Mouse (Mus musculus) kidney, adult 2 months (tissue): ENCODE measurements around the gene Pde4d.

ENCODE experiments used
- CTCF ChIP-seq: fragments of 200-500 bp; conservative IDR thresholded peaks from 2 replicates; pipeline ENCODE4 v1.5.1; 2011; ENCODE audit warnings: low read depth, mild to moderate bottlenecking, control low read depth, low read length, moderate library complexity, mixed read lengths; ENCODE audit not compliant: insufficient read depth, insufficient read length
- POLR2A ChIP-seq: fragments of 200-500 bp; IDR thresholded peaks from one replicate; pipeline ENCODE4 v1.6.1; 2011; ENCODE audit warnings: low read depth, low read length, control low read depth

GRCm38 (mm10) chr13:109569491-109569890 is 1119.7 kb downstream of the Pde4d start:
- no peak for TF ChIP-seq POLR2A
- no peak for TF ChIP-seq CTCF
